Mouse (Mus musculus) hindbrain, embryonic 12.5 days (tissue): Measurements from ENCODE around the gene Ak2. TPM values are rescaled to one million over a fixed set of nuclear protein-coding genes. Genes with fewer than 3 reads are reported as not detected.

ENCODE experiments used
- ATAC-seq: fragments of 200-750 bp; cut with Nextera tagmentation; 2 replicates; pipeline ENCODE4 v1.8.0; 2017; ENCODE audit warnings: moderate TSS enrichment; ENCODE audit not compliant: low FRiP score
- H3K27ac ChIP-seq: fragments of 300-500 bp; sonication (generic); 2 replicates; pipeline ENCODE4 v1.5.1; 2016; ENCODE audit warnings: mild to moderate bottlenecking
- H3K27me3 ChIP-seq: fragments of 300-500 bp; sonication (generic); 2 replicates; pipeline ENCODE4 v1.6.1; 2016; ENCODE audit warnings: mild to moderate bottlenecking
- H3K36me3 ChIP-seq: fragments of 300-500 bp; sonication (generic); 2 replicates; pipeline ENCODE4 v1.6.1; 2016; ENCODE audit warnings: mild to moderate bottlenecking
- H3K4me1 ChIP-seq: fragments of 300-500 bp; sonication (generic); 2 replicates; pipeline ENCODE4 v1.6.1; 2016
- H3K4me2 ChIP-seq: fragments of 300-500 bp; sonication (generic); replicated peaks from 2 replicates; pipeline ENCODE4 v1.6.1; 2016; ENCODE audit warnings: mild to moderate bottlenecking
- H3K4me3 ChIP-seq: fragments of 300-500 bp; sonication (generic); 2 replicates; pipeline ENCODE4 v1.5.1; 2016; ENCODE audit warnings: mild to moderate bottlenecking
- H3K9ac ChIP-seq: fragments of 300-500 bp; sonication (generic); 2 replicates; pipeline ENCODE4 v1.6.1; 2016; ENCODE audit warnings: mild to moderate bottlenecking, moderate library complexity
- H3K9me3 ChIP-seq: fragments of 300-500 bp; sonication (generic); replicated peaks from 2 replicates; pipeline ENCODE4 v1.6.1; 2016; ENCODE audit warnings: mild to moderate bottlenecking
- WGBS: fragments of 180-500 bp; shearing (Covaris S2); methylation state at CpG from one replicate; pipeline ENCODE4 v1.1.7; 2016; 5-methylcytosine and 5-hydroxymethylcytosine counted together
- polyA plus RNA-seq: library from polyadenylated mRNA; unstranded; fragments of >200 nt; fragmentation: Nextera tagmentation; extraction: Ambion mirVana; gene quantifications from 2 replicates; pipeline ENCODE4 v1.2.1, GENCODE M21; 2016

Gene Ak2
- polyA plus RNA-seq, 1 experiment from 2014 or later = 128 TPM

GRCm38 (mm10) chr4:129019788-129020187 is 28.0 kb downstream of the Ak2 start:
- Histone ChIP-seq H3K36me3 (no peaks in the 10 kb centered on the region), H3K9ac (no peak overlapping the region), H3K9me3 (no peaks in the 10 kb centered on the region), H3K4me1 (peaks cover 6% of the 10 kb centered on the region; the same call in 1 of the 2 replicates), H3K4me2 (no peak overlapping the region), H3K4me3 (no peak overlapping the region), H3K27me3 (0 out of 2 replicates have a peak, but pooled peaks cover 4% of the 10 kb centered on the region), H3K27ac (no peak overlapping the region)
- no peak for ATAC-seq
- 86% methylated on average over 9 of the region's 9 CpGs for WGBS

- H3K4me1 ChIP-seq = peaks cover 6% of the 10 kb centered on the region; the same call in 1 of the 2 replicates
- no peaks in the 10 kb centered on the region for H3K36me3 ChIP-seq
- H3K27me3 ChIP-seq = 0 out of 2 replicates have a peak, but pooled peaks cover 4% of the 10 kb centered on the region
- H3K9ac ChIP-seq = no peak overlapping the region
- no peaks in the 10 kb centered on the region for H3K9me3 ChIP-seq
- H3K4me2 ChIP-seq = no peak overlapping the region
- WGBS = 66% methylated on average over 6 of the region's 6 CpGs
- H3K4me3 ChIP-seq = no peak overlapping the region
- H3K27ac ChIP-seq = no peak overlapping the region
- no peak for ATAC-seq
These were observed 28.7 kb downstream of the Ak2 start for GRCm38 (mm10) chr4:129020454-129020853.

DNA sequence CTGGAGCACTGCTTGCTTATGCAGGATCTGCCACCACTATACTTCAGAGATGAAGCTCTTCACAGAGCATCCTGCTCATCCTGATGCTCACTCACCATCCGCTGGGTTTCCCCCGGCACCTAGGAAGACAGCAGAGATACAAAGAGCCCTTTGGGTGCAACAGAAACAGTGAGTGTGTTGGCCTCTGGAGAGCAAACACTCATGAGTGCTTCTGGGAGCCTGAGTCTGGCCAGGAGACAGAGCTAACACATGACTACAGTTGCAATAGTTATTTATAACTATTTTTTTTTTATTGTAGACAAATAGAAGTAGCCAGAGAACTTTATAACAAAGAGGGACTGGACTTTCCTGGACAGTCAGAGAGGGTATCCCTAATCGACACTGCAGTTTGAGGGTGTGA is 29.7 kb downstream of the Ak2 start:
- Histone ChIP-seq H3K36me3 (no peaks in the 10 kb centered on the region), H3K4me3 (no peak overlapping the region), H3K9me3 (no peaks in the 10 kb centered on the region), H3K27ac (no peak overlapping the region), H3K27me3 (0 out of 2 replicates have a peak, but pooled peaks cover 4% of the 10 kb centered on the region), H3K4me1 (peaks cover 6% of the 10 kb centered on the region; the same call in 1 of the 2 replicates), H3K4me2 (no peak overlapping the region), H3K9ac (no peak overlapping the region)
- 94% methylated on average over 3 of the region's 3 CpGs for WGBS
- no peak for ATAC-seq

GRCm38 (mm10) chr4:129021886-129022285 is 30.1 kb downstream of the Ak2 start:
- ATAC-seq = no peak
- Histone ChIP-seq H3K4me1 (peaks cover 6% of the 10 kb centered on the region; the same call in 1 of the 2 replicates), H3K4me3 (no peak overlapping the region), H3K9me3 (no peaks in the 10 kb centered on the region), H3K27ac (no peak overlapping the region), H3K36me3 (no peaks in the 10 kb centered on the region), H3K4me2 (no peak overlapping the region), H3K27me3 (0 out of 2 replicates have a peak, but pooled peaks cover 4% of the 10 kb centered on the region), H3K9ac (no peak overlapping the region)
- 71% methylated on average over 4 of the region's 4 CpGs for WGBS

- Histone ChIP-seq H3K36me3 (no peaks in the 10 kb centered on the region), H3K9me3 (no peaks in the 10 kb centered on the region), H3K27me3 (no peaks in the 10 kb centered on the region), H3K4me2 (no peak overlapping the region), H3K4me3 (no peak overlapping the region), H3K4me1 (peaks cover 6% of the 10 kb centered on the region; the same call in 1 of the 2 replicates), H3K27ac (no peak overlapping the region), H3K9ac (no peak overlapping the region)
- no peak for ATAC-seq
- 79% methylated on average over 6 of the region's 6 CpGs for WGBS
These were observed 32.1 kb downstream of the Ak2 start for GRCm38 (mm10) chr4:129023884-129024283.

GRCm38 (mm10) chr4:129024775-129025174 is 33.0 kb downstream of the Ak2 start:
- Histone ChIP-seq H3K36me3 (no peaks in the 10 kb centered on the region), H3K4me1 (peaks cover 6% of the 10 kb centered on the region; the same call in 1 of the 2 replicates), H3K9ac (no peak overlapping the region), H3K27me3 (no peaks in the 10 kb centered on the region), H3K9me3 (no peaks in the 10 kb centered on the region), H3K4me3 (no peak overlapping the region), H3K4me2 (no peak overlapping the region), H3K27ac (no peak overlapping the region)
- WGBS = 72% methylated on average over 6 of the region's 6 CpGs
- ATAC-seq = no peak

- no peaks in the 10 kb centered on the region for H3K4me1 ChIP-seq
- H3K9ac ChIP-seq = no peak overlapping the region
- WGBS = 97% methylated on average over 3 of the region's 3 CpGs
- H3K9me3 ChIP-seq = no peaks in the 10 kb centered on the region
- H3K36me3 ChIP-seq = no peaks in the 10 kb centered on the region
- H3K27ac ChIP-seq = no peak overlapping the region
- no peak overlapping the region for H3K4me3 ChIP-seq
- H3K4me2 ChIP-seq = no peak overlapping the region
- no peaks in the 10 kb centered on the region for H3K27me3 ChIP-seq
- ATAC-seq = no peak
These were observed 33.9 kb downstream of the Ak2 start for GRCm38 (mm10) chr4:129025707-129026106.

DNA sequence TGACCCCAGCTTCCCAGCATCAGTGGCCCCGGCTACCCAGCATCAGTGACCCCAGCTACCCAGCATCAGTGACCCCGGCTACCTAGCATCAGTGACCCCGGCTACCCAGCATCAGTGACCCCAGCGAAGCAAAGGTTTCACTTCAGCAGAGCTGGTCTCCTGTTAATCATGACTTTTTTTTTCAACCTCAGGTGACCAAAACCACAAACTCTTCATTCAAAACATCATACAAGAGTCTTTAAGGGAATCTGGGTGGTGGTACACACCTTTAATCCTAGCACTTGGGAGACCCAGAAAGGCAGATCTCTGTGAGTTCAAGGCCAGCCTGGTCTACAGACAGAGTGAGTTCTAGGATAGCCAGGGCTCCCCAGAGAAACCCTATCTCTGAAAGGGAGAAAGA is 39.0 kb downstream of the Ak2 start:
- no peak overlapping the region for H3K4me3 ChIP-seq
- peaks cover 13% of the 10 kb centered on the region for H3K4me1 ChIP-seq
- no peaks in the 10 kb centered on the region for H3K27me3 ChIP-seq
- H3K4me2 ChIP-seq = no peak overlapping the region
- H3K36me3 ChIP-seq = no peaks in the 10 kb centered on the region
- H3K9ac ChIP-seq = no peak overlapping the region
- no peak overlapping the region for H3K27ac ChIP-seq
- WGBS = 88% methylated on average over 4 of the region's 4 CpGs
- H3K9me3 ChIP-seq = no peaks in the 10 kb centered on the region
- ATAC-seq = no peak

DNA sequence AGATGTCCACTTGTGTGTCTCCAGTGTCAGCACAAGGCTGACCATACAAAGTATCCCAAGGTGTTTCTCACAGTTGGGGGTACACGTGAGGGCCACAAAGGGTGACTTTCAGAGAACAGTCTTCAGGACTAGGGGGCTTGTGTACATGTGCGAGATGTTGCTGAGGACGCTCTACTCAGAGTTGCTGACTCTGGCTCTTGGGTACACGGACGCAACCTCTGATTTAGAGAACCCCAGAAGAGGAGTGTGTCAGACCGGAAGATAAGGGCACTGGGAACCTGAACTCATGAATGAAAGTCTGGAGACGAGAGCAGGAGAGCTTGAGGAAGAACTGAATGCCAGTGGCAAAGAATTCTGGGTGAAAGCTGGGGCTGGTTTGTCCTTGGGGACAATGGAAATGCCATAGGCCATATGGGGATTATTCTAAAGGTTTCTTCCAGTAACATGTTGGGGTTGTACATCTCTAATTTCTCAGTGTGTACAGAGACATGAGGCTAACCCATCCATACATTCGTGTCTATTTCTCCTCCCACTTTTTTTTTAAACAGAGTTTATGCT is 39.7 kb downstream of the Ak2 start:
- Histone ChIP-seq H3K27me3 (no peaks in the 10 kb centered on the region), H3K4me2 (no peak overlapping the region), H3K4me3 (no peak overlapping the region), H3K27ac (no peak overlapping the region), H3K36me3 (no peaks in the 10 kb centered on the region), H3K9ac (no peak overlapping the region), H3K4me1 (peaks cover 13% of the 10 kb centered on the region), H3K9me3 (no peaks in the 10 kb centered on the region)
- no peak for ATAC-seq
- 83% methylated on average over 8 of the region's 8 CpGs for WGBS

DNA sequence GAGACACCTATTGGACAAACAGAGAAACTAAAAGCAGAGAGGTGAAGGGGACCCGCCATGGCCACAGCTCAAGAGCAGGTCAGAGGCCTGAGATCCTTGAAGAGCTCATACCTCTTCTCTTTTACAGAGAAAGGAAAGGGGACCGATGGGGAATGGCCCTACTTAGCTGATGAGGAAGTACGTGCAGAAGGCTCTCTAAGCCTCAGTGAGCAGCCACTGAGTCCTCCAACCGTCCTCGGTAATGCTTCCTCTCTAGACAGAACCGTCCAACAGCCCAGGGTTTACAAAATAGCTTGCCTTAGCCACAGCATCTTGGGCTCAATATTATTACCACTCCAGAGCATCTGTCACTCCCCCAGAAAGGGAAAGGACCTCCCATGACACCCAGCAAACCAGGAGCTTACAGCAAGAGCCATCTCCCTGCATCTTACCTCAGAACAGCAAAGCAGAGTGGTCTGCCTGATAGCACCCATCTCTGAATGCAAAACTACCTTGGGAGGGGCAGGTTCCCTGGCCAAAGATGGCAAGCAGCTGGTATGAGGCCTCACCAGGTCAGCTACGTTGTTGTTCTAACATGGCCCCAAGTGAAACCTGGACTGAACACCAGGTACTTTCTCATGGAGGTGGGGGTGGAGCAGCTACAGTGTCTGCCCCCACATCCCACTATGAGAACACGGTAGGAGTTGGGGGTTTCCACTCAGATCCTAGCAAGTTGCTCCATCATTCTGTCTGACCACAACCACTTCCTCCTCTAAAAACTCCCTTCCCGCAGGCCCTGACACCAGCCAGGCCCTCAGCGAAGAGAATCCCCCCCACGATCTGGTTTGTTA is 40.6 kb downstream of the Ak2 start:
- WGBS = 74% methylated on average over 11 of the region's 11 CpGs
- H3K9ac ChIP-seq = no peak overlapping the region
- no peak overlapping the region for H3K27ac ChIP-seq
- no peaks in the 10 kb centered on the region for H3K36me3 ChIP-seq
- no peaks in the 10 kb centered on the region for H3K9me3 ChIP-seq
- H3K4me1 ChIP-seq = peaks cover 13% of the 10 kb centered on the region
- H3K27me3 ChIP-seq = no peaks in the 10 kb centered on the region
- no peak overlapping the region for H3K4me2 ChIP-seq
- H3K4me3 ChIP-seq = no peak overlapping the region
- no peak for ATAC-seq

GRCm38 (mm10) chr4:129032963-129033951 is 41.5 kb downstream of the Ak2 start:
- no peak for ATAC-seq
- H3K4me1 ChIP-seq = peaks cover 13% of the 10 kb centered on the region
- no peak overlapping the region for H3K9ac ChIP-seq
- WGBS = 30% methylated on average over 17 of the region's 17 CpGs
- no peaks in the 10 kb centered on the region for H3K9me3 ChIP-seq
- H3K4me3 ChIP-seq = no peak overlapping the region
- H3K27ac ChIP-seq = no peak overlapping the region
- no peaks in the 10 kb centered on the region for H3K36me3 ChIP-seq
- peak overlapping the region; percentile 34 for H3K4me2 ChIP-seq
- no peaks in the 10 kb centered on the region for H3K27me3 ChIP-seq

- Histone ChIP-seq H3K4me2 (no peak overlapping the region), H3K4me3 (no peak overlapping the region), H3K4me1 (peaks cover 13% of the 10 kb centered on the region), H3K9me3 (no peaks in the 10 kb centered on the region), H3K27ac (no peak overlapping the region), H3K36me3 (no peaks in the 10 kb centered on the region), H3K27me3 (no peaks in the 10 kb centered on the region), H3K9ac (no peak overlapping the region)
- ATAC-seq = no peak
- whole genome bisulfite sequencing = 87% methylated on average over 3 of the region's 3 CpGs
These were observed 42.5 kb downstream of the Ak2 start for GRCm38 (mm10) chr4:129034224-129034623.
